Mouse (Mus musculus) spleen, adult 2 months (tissue): ENCODE data around the gene Vezt.

Experiments used
- CTCF ChIP-seq: fragments of 200-500 bp; IDR thresholded peaks from 2 replicates; pipeline ENCODE4 v1.5.1; 2011; ENCODE audit warnings: mild to moderate bottlenecking, inconsistent platforms; ENCODE audit not compliant: insufficient read depth, insufficient read length, insufficient replicate concordance; ENCODE audit errors: extremely low read depth
- POLR2A ChIP-seq: fragments of 200-500 bp; IDR thresholded peaks from 2 replicates; pipeline ENCODE4 v1.6.1; 2011; ENCODE audit warnings: low read depth, low read length, inconsistent platforms

DNA sequence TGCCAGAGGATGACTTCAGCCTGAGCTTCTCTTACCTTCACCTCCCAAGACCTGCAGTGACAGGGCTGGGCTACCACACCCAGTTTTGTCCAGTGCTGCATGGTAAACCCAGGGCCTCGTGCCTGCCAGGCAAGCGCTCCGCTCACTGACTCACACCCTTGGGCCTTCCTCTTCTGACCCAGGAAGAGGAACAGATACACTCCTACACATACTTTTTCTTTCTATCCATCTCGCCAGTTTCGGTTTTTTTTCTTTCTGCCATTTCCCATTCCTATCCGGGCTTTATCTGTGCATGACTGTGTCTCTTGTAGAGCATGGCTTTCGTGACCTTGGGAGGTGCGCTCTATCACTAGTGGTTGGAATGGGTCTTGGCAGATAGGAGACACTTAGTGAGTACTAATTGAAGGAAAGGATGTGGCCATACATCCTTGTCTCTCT, 24.0 kb upstream of the Vezt start:
- no peak for TF ChIP-seq POLR2A
- TF ChIP-seq CTCF = no peak
